8 mouse cellular contexts compared by ENCODE assay signal in the genomic region with DNA sequence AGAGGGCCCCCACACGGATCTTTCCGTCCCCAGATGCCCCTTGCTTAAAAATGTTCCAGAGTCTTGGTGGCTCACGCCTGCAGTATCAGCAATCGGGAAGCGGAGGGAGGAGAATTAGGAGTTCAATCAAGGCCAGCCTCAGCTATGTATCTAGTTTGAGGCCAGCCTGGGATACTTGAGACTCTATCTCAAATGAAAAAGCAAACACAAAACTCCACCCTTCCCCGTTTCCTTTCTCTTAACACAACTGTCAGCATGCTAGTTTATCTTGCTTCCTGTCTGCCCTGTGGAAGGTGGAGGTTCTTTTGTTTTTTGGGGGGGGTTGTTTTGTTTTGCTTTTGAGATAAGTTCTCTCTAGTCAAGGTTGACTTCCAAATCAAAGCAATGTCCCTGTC. TPM values are rescaled to one million over a fixed set of nuclear protein-coding genes. Genes with fewer than 3 reads are reported as not detected.
A peak's percentile ranks its signal among the peaks of the same experiment; 100 is the strongest.
DNase-seq lines count a peak whose midpoint lies in the region; ATAC-seq lines count a peak whose summit lies in the region.

No protein-coding gene starts in this region.

- ATAC-seq in heart, embryonic 14.5 days (ENCODE audit: insufficient number of reproducible peaks, insufficient read depth, low FRiP score, low read depth), result no peak
- ATAC-seq in liver, embryonic 16.5 days (ENCODE audit: low read depth), result peak; percentile 28; the same call in 1 of the 2 replicates

- H3K9me3 ChIP-seq in heart, embryonic 14.5 days (ENCODE audit: control insufficient read depth, low read length), result no peaks in the 10 kb centered on the region
- H3K9me3 ChIP-seq in liver, embryonic 16.5 days (replicated peaks; ENCODE audit: control insufficient read depth, low read length), result no peaks in the 10 kb centered on the region

- 20% methylated on average over 6 of the region's 6 CpGs for WGBS in heart, embryonic 14.5 days
- whole genome bisulfite sequencing in liver, embryonic 16.5 days (ENCODE audit: insufficient replicate concordance), result 5% methylated on average over 6 of the region's 6 CpGs

- peak overlapping the region; percentile 67 for H3K9ac ChIP-seq in heart, embryonic 14.5 days (ENCODE audit: low read length)
- no peak overlapping the region for H3K9ac ChIP-seq in liver, embryonic 16.5 days (ENCODE audit: low read depth, low read length)

- peaks cover 7 to 13% of the 10 kb centered on the region in 2 experiments; a peak in 3 of 4 replicates for H3K4me1 ChIP-seq in heart, embryonic 14.5 days (ENCODE audit: control insufficient read depth in 2 of 2, insufficient read depth in 2 of 2, low read length in 2 of 2)
- peaks cover 9% of the 10 kb centered on the region for H3K4me1 ChIP-seq in liver, embryonic 16.5 days (ENCODE audit: control insufficient read depth, low read depth, low read length)

- H3K4me3 ChIP-seq in heart, embryonic 14.5 days (ENCODE audit: control insufficient read depth in 1 of 2, insufficient read depth in 1 of 2, low read depth in 1 of 2, low read length in 2 of 2), result peak overlapping the region; percentile 50 to 54
- peak overlapping the region; percentile 55 for H3K4me3 ChIP-seq in liver, embryonic 16.5 days (ENCODE audit: low read depth, low read length)

- peak overlapping the region; percentile 88 for H3K4me2 ChIP-seq in heart, embryonic 14.5 days (ENCODE audit: low read length)
- peak overlapping the region; percentile 74 for H3K4me2 ChIP-seq in liver, embryonic 16.5 days (ENCODE audit: low read depth, low read length)

- peak; percentile 15 to 34 for DNase-seq in thymus, postnatal 10 days (ENCODE audit: low spot score in 2 of 2)
- DNase-seq in thymus, postnatal 36 days, result no peak
- no peak for DNase-seq in urinary bladder, postnatal 14 days (ENCODE audit: low spot score)
- no peak for DNase-seq in right cerebral cortex, postnatal 36 days (ENCODE audit: low spot score in 2 of 2)
- DNase-seq in urinary bladder, postnatal 4 days (ENCODE audit: low spot score in 2 of 2), result no peak
- DNase-seq in kidney, postnatal 14 days, result no peak

- peak overlapping the region in 1 of 2 experiments; percentile 44; a peak in 1 of 4 replicates for H3K27ac ChIP-seq in heart, embryonic 14.5 days (replicated peaks in 1 of 2; ENCODE audit: control insufficient read depth in 1 of 2, insufficient read depth in 1 of 2, low read depth in 2 of 2, low read length in 2 of 2)
- no peak overlapping the region for H3K27ac ChIP-seq in liver, embryonic 16.5 days (ENCODE audit: low read length)

- H3K36me3 ChIP-seq in heart, embryonic 14.5 days (ENCODE audit: control insufficient read depth, insufficient read depth, low read length), result no peaks in the 10 kb centered on the region
- H3K36me3 ChIP-seq in liver, embryonic 16.5 days (ENCODE audit: control insufficient read depth, insufficient read depth), result no peaks in the 10 kb centered on the region

- H3K27me3 ChIP-seq in heart, embryonic 14.5 days (ENCODE audit: control insufficient read depth, insufficient read depth, low read length), result no peaks in the 10 kb centered on the region
- no peaks in the 10 kb centered on the region for H3K27me3 ChIP-seq in liver, embryonic 16.5 days (ENCODE audit: control insufficient read depth, insufficient read depth, low read depth, low read length)

RNA-seq across cellular contexts. Expression of a gene that starts 32.3 kb away (rescaled TPM):
- polyA plus RNA-seq in heart, embryonic 14.5 days (2014; fragmentation: Nextera tagmentation; extraction: Ambion mirVana), result 35.6 and 35.9 TPM in 2 replicates
- polyA plus RNA-seq in liver, embryonic 16.5 days (2015; fragmentation: Nextera tagmentation; extraction: Ambion mirVana), result 16.2 and 18.3 TPM in 2 replicates

RNA-seq across cellular contexts. Expression of a gene that starts 58.5 kb away (rescaled TPM):
- polyA plus RNA-seq in heart, embryonic 14.5 days (2014; fragmentation: Nextera tagmentation; extraction: Ambion mirVana), result 114 and 119 TPM in 2 replicates
- 149 and 167 TPM in 2 replicates for polyA plus RNA-seq in liver, embryonic 16.5 days (2015; fragmentation: Nextera tagmentation; extraction: Ambion mirVana)

Comparison
In these comparisons a context has a peak if more than half of its experiments do, and no peak if none do; other contexts are left out.
1. DNase-seq: peak in thymus, postnatal 10 days (2 of 2); none in thymus, postnatal 36 days (0 of 2), urinary bladder, postnatal 14 days (single experiment), right cerebral cortex, postnatal 36 days (0 of 2), urinary bladder, postnatal 4 days (0 of 2) and kidney, postnatal 14 days (single experiment).